Mouse (Mus musculus): ENCODE data around the gene Gm28048. TPM values are rescaled to one million over a fixed set of nuclear protein-coding genes. Genes with fewer than 3 reads are reported as not detected.

Gm28048 gene
- polyA plus RNA-seq, 1 experiment from 2014 or later, result 9.8 TPM

DNA sequence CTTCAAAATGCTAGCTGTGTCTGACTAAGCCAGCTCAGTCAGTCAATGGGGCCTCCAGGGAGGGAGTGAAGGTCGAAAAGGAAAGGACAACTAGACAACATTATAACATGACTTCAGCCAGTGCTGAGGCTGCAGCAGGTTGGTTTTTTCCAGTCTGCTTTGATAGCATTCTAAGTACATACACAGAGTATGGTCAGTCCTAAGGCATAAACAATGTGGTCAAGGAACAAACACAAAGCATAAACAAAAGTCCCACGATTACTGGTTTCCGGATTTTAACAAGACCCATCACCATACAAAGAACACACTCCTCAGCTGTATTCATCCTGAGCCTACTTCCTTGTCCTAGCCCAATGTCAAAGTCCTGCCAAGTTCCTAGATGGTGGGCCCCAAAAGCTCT is 3.6 kb upstream of the Gm28048 start:
- Histone ChIP-seq H3K4me2 (no peak overlapping the region), H3K27ac (no peak overlapping the region), H3K9me3 (no peaks in the 10 kb centered on the region), H3K36me3 (no peaks in the 10 kb centered on the region), H3K9ac (no peak overlapping the region), H3K27me3 (no peaks in the 10 kb centered on the region), H3K4me1 (peaks cover 11% of the 10 kb centered on the region), H3K4me3 (no peak overlapping the region)
- no peak for ATAC-seq (ENCODE audit: insufficient number of reproducible peaks, low FRiP score, low TSS enrichment, low read depth)
- 77% methylated on average over 3 of the region's 3 CpGs for WGBS

DNA sequence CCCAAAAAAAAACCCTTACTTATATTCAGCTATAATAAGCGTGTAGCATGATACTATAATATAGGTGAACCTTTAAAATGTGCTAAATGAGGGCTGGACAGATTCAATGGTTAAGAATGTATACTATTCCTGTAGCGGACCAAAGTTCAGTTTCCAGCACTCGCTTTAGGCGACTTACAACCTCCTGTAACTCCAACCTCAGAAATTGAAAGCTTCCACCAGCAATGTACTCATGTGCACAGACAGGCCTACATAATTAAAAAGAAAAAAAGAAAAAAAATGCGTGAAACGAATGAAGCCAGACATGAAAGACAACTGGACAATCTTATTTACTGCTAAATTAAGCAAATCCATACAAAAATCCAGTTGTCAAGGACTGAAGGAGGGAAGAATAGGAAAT is 956 bp upstream of the Gm28048 start:
- H3K4me1 ChIP-seq, result peaks cover 15% of the 10 kb centered on the region
- H3K9me3 ChIP-seq, result no peaks in the 10 kb centered on the region
- no peak overlapping the region for H3K27ac ChIP-seq
- no peak for ATAC-seq (ENCODE audit: insufficient number of reproducible peaks, low FRiP score, low TSS enrichment, low read depth)
- H3K36me3 ChIP-seq, result peaks cover 11% of the 10 kb centered on the region
- H3K9ac ChIP-seq, result no peak overlapping the region
- 69% methylated on average over 6 of the region's 6 CpGs for WGBS
- H3K4me3 ChIP-seq, result no peak overlapping the region
- H3K27me3 ChIP-seq, result no peaks in the 10 kb centered on the region
- no peak overlapping the region for H3K4me2 ChIP-seq

DNA sequence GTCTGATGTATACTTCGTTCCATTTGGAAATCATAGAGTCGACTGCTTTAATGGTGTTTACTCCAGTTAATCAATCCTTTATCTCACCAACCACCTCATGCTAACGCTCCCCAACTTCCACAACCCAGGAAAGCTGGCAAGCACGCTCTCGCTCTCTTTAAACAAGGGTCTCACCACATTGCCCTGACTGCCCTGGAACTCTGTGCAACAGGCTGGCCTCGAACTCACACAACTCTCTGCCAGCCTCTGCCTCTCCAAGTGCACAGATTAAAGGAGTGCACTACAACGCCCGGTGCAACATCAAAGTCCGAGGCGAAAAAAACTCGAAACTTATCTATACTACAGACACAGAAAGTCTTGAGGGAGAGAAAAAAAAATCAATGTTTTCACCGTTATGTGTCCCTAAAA is 343 bp downstream of the Gm28048 start:
- peak overlapping the region; percentile 69 for H3K4me2 ChIP-seq

DNA sequence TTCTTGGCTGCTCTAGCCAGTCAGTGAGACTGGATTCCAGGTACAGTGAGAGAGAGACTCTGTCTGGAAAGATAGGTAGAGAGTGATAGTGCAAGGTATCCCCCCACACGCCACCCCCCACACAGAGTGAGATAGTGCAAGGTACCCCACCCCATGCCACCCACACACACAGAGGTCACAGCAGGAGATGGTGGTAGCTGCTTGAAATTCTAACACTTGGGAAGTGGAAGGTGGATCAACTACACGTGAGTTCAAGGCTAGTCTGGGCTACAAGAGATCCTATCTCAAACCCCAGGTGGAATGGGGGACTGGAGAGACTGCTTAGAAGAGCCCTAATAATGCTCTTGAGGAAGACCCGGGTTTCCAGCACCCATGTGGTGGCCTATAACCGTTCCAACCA is 849 bp downstream of the Gm28048 start:
- Histone ChIP-seq H3K4me2 (peak overlapping the region; percentile 69), H3K36me3 (peaks cover 17% of the 10 kb centered on the region), H3K9ac (0 out of 2 replicates have a peak overlapping the region, but pooled peaks have one; percentile 53), H3K27me3 (no peaks in the 10 kb centered on the region), H3K4me3 (peak overlapping the region; percentile 72), H3K4me1 (peaks cover 15% of the 10 kb centered on the region), H3K27ac (peak overlapping the region; percentile 98; the same call in 1 of the 2 replicates), H3K9me3 (no peaks in the 10 kb centered on the region)
- ATAC-seq (ENCODE audit: insufficient number of reproducible peaks, low FRiP score, low TSS enrichment, low read depth), result no peak
- 38% methylated on average over 4 of the region's 4 CpGs for WGBS

More for the DNA sequence above, 343 bp downstream of the Gm28048 start:
- peaks cover 17% of the 10 kb centered on the region for H3K36me3 ChIP-seq
- H3K27ac ChIP-seq, result peak overlapping the region; percentile 98
- peak; percentile 32; the same call in 1 of the 2 replicates for ATAC-seq (ENCODE audit: insufficient number of reproducible peaks, low FRiP score, low TSS enrichment, low read depth)
- no peaks in the 10 kb centered on the region for H3K27me3 ChIP-seq
- WGBS, result 3% methylated on average over 12 of the region's 12 CpGs
- H3K9me3 ChIP-seq, result no peaks in the 10 kb centered on the region
- H3K4me1 ChIP-seq, result peaks cover 15% of the 10 kb centered on the region
- peak overlapping the region; percentile 72 for H3K4me3 ChIP-seq
- peak overlapping the region; percentile 53 for H3K9ac ChIP-seq

DNA sequence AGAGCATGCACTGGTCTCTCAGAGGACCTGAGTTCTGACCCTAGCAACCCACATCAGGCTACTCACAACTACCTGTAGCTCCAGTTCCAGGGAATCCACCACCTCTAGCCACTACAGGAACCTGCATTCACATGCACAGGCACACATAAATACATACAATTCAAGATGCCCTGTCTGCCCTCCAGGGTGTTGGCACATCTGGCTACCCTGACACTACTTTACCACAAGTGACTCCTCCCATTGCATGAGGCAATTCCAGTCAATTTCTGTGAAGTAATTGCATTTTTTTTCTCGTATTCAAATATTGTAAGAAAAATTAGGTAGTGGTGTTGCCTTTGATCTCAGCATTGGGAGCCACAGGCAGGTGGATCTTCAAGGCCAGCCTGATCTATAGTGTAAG is 2.7 kb downstream of the Gm28048 start:
- no peak overlapping the region for H3K4me3 ChIP-seq
- no peak for ATAC-seq (ENCODE audit: insufficient number of reproducible peaks, low FRiP score, low TSS enrichment, low read depth)
- H3K27ac ChIP-seq, result no peak overlapping the region
- peaks cover 21% of the 10 kb centered on the region for H3K4me1 ChIP-seq
- WGBS, result 78% methylated on average over 1 of the region's 1 CpGs
- H3K4me2 ChIP-seq, result no peak overlapping the region
- no peak overlapping the region for H3K9ac ChIP-seq
- no peaks in the 10 kb centered on the region for H3K9me3 ChIP-seq
- H3K36me3 ChIP-seq, result peaks cover 21% of the 10 kb centered on the region
- no peaks in the 10 kb centered on the region for H3K27me3 ChIP-seq

DNA sequence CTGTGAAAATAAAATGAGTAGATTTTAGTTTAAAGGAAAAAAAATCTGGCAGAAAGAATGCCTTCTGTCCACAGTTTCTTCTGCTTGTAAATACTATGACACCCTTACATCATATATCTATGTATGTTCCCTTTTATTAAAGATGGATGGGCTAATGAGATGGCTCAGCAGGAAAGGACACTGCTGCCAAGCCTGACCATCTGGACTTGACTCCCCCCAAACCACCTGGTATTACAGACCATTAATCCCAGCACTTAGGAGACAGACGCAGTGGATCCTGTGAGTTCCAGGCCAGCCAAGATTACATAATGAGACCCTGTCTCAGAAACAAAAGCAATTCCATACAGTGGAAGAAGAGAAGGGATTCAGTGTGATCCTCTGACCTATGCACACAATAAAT is 3.2 kb downstream of the Gm28048 start:
- Histone ChIP-seq H3K27ac (no peak overlapping the region), H3K9ac (no peak overlapping the region), H3K4me3 (no peak overlapping the region), H3K36me3 (peaks cover 26% of the 10 kb centered on the region), H3K9me3 (no peaks in the 10 kb centered on the region), H3K4me2 (no peak overlapping the region), H3K4me1 (peaks cover 23% of the 10 kb centered on the region), H3K27me3 (no peaks in the 10 kb centered on the region)
- 57% methylated on average over 1 of the region's 1 CpGs for WGBS
- no peak for ATAC-seq (ENCODE audit: insufficient number of reproducible peaks, low FRiP score, low TSS enrichment, low read depth)

DNA sequence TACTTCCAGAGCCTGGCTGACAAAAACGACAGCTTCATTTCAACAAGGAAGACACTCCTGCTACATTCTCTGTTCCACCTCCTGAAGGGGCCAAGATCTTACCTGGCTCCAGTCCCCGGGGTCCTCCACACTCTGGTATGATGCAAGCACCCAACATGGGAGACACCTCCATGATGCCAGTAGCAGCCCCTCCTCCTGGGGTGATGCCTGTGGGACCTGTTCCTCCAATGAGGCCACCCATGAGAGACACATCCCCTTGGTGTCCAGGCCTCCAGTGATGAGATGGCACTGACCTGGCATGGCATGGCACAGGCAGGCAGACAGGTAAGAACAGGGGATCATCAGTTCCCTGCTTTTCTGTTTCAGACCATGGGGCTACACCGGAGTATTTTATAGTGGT is 3.7 kb downstream of the Gm28048 start:
- Histone ChIP-seq H3K27ac (no peak overlapping the region), H3K4me1 (peaks cover 23% of the 10 kb centered on the region), H3K27me3 (no peaks in the 10 kb centered on the region), H3K9me3 (no peaks in the 10 kb centered on the region), H3K4me3 (no peak overlapping the region), H3K9ac (no peak overlapping the region), H3K4me2 (no peak overlapping the region), H3K36me3 (peaks cover 31% of the 10 kb centered on the region)
- no peak for ATAC-seq (ENCODE audit: insufficient number of reproducible peaks, low FRiP score, low TSS enrichment, low read depth)
- WGBS, result 91% methylated on average over 3 of the region's 3 CpGs

DNA sequence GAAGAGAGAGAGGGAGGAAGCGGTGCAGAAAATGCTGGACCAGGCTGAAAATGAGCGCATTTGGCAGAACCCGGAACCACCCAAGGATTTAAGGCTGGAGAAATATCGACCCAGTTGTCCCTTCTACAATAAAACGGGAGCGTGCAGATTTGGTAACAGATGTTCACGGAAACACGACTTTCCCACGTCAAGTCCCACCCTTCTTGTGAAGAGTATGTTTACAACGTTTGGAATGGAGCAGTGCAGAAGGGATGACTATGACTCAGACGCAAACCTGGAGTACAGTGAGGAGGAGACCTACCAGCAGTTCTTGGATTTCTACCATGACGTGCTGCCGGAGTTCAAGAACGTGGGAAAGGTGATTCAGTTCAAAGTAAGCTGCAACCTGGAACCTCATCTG is 8.3 kb downstream of the Gm28048 start:
- peaks cover 42% of the 10 kb centered on the region for H3K36me3 ChIP-seq

DNA sequence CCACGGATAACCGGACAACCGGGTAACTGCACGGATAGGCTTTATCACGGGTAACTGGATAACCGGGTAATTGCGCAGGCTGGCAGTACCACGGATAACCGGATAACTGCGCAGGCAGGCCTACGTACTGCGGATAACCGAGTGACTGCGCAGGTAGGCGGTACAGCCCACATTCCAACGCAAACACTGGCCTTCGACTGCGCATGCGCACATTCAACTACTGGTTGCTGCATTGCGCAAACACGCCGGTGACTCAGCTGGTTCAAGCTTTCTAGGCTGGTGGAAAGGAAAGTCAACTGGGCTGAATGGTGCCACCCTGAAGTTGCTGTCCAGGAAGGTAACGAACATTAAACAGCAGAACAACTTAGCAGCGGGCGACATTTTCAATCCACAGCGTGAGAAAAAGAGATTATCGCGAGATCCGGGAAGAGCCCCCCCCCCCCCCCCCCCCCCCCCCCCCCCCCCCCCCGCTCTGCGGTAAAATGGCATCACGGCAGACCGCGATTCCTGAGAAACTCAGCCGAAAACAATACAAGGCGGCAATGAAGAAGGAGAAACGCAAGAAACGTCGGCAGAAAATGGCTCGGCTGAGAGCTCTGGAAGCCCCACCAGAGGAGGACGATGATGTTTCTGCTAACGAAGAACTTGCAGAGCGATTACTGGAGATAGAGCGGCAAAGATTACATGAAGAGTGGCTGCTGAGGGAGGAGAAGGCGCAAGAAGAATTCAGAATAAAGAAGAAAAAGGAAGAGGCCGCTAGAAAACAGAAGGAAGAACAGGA is 9.0 kb downstream of the Gm28048 start:
- Histone ChIP-seq H3K4me1 (peaks cover 8% of the 10 kb centered on the region), H3K4me3 (peak overlapping the region; percentile 56), H3K4me2 (peak overlapping the region; percentile 64), H3K9ac (peak overlapping the region; percentile 35), H3K9me3 (peaks cover 3% of the 10 kb centered on the region; the same call in 1 of the 2 replicates), H3K27ac (peak overlapping the region; percentile 90), H3K36me3 (peaks cover 40% of the 10 kb centered on the region), H3K27me3 (no peaks in the 10 kb centered on the region)
- WGBS, result 53% methylated on average over 41 of the region's 46 CpGs
- ATAC-seq (ENCODE audit: insufficient number of reproducible peaks, low FRiP score, low TSS enrichment, low read depth), result 0 out of 2 replicates have a peak, but pooled peaks have one; percentile 17

More for the DNA sequence above, 8.3 kb downstream of the Gm28048 start:
- Histone ChIP-seq H3K4me1 (peaks cover 11% of the 10 kb centered on the region), H3K9ac (no peak overlapping the region), H3K27ac (peak overlapping the region; percentile 79; the same call in 1 of the 2 replicates), H3K4me3 (peak overlapping the region; percentile 56), H3K9me3 (peaks cover 3% of the 10 kb centered on the region; the same call in 1 of the 2 replicates), H3K27me3 (no peaks in the 10 kb centered on the region), H3K4me2 (peak overlapping the region; percentile 49)
- WGBS, result 49% methylated on average over 14 of the region's 14 CpGs
- ATAC-seq (ENCODE audit: insufficient number of reproducible peaks, low FRiP score, low TSS enrichment, low read depth), result no peak

DNA sequence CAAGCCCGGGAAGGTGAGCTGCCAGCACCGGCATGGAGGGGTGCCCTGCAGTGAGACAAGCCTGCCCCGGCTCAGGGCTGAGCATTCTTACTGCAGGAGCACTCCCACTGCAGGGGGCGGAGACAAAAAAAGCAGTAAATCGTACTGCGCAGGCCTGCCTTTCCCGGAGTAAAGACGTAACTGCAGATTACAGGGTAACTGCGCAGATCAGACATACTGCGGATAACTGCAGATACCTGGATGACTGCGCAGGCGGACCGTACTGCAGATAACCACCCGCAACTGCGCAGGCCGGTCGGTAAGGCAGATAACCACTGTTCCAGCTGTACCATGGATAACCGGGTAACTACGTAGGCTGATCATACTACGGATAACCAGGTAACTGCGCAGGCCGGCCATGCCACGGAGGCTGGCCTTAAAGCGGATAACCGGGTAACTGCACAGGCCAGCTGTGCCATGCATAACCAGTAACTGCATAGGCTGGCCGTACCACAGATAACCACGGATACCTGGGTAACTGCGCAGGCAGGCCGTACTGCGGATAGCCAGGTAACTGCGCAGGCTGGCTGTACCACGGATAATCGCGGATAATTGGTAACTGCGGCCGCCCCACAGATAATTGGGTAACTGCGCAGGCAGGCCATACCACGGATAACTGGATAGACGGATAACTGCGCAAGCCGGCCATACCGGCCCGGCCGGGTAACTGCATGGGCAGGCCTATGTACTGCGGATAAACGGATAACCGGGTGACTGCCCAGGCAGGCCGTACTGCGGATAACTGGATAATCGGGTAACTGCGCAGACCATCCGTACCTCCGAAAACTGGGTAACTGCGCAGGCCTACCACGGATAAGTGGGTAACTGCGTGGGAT is 9.8 kb downstream of the Gm28048 start, which contains the start of gene Zrsr1:
Gene Zrsr1 (plus strand): TSS at position 171 of the 875 bp plus-strand sequence.
- no peaks in the 10 kb centered on the region for H3K27me3 ChIP-seq
- 52% methylated on average over 56 of the region's 56 CpGs for WGBS

DNA sequence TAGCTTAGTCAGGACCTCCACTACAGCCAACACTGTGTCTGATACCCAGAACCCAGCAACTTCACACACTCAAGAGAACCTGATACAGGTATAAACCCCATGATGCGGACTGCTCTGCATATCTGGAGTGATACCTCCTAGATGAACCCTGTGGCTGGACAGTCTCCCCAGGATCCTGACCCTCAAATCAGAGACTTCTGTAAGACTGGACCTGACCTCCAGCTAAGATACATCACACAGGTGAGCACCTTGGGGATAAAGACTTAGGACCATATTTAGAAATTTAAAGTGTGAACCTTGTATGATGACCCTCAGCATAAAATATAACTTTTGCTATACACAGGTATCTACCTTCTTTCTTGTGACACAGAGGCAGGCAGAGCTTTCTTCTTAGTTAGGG is 11.3 kb downstream of the Gm28048 start:
- WGBS, result 97% methylated on average over 1 of the region's 1 CpGs
- H3K4me1 ChIP-seq, result peaks cover 7% of the 10 kb centered on the region
- no peaks in the 10 kb centered on the region for H3K27me3 ChIP-seq
- H3K27ac ChIP-seq, result no peak overlapping the region
- H3K9ac ChIP-seq, result no peak overlapping the region
- no peak for ATAC-seq (ENCODE audit: insufficient number of reproducible peaks, low FRiP score, low TSS enrichment, low read depth)
- no peak overlapping the region for H3K4me2 ChIP-seq
- peaks cover 3% of the 10 kb centered on the region; the same call in 1 of the 2 replicates for H3K9me3 ChIP-seq
- H3K4me3 ChIP-seq, result no peak overlapping the region
- peaks cover 46% of the 10 kb centered on the region for H3K36me3 ChIP-seq

More for the DNA sequence above, 9.8 kb downstream of the Gm28048 start, which contains the start of gene Zrsr1:
- peak; percentile 44; the same call in 1 of the 2 replicates for ATAC-seq (ENCODE audit: insufficient number of reproducible peaks, low FRiP score, low TSS enrichment, low read depth)
- Histone ChIP-seq H3K27ac (peak within 1 kb of the TSS; percentile 90), H3K4me2 (peak within 1 kb of the TSS; percentile 64), H3K9ac (peak within 1 kb of the TSS; percentile 35), H3K9me3 (peaks cover 3% of the 10 kb centered on the region; the same call in 1 of the 2 replicates), H3K4me3 (peak within 1 kb of the TSS; percentile 56), H3K4me1 (peaks cover 8% of the 10 kb centered on the region), H3K36me3 (peaks cover 37% of the 10 kb centered on the region)

All from limb, embryonic 15.5 days (tissue).